Mouse (Mus musculus) layer of hippocampus, adult 11-12 months (tissue): Measurements from ENCODE around the gene Nhsl1.

Source experiments
- DNase-seq: peaks from one replicate; pipeline ENCODE4 v3.0.0; 2022; ENCODE audit warnings: low spot score

The Nhsl1 gene

GRCm38 (mm10) chr10:18318916-18319481 lies at the start of gene Nhsl1:
Nhsl1 (plus strand) TSS chr10:18318985.
- peak; percentile 43 for DNase-seq

- no peak for DNase-seq
Measured at GRCm38 (mm10) chr10:18276090-18276734, 42.6 kb upstream of the Nhsl1 start.

GRCm38 (mm10) chr10:18283991-18284390 lies 34.8 kb upstream of the Nhsl1 start:
- DNase-seq: no peak

GRCm38 (mm10) chr10:18289512-18289911 lies 29.3 kb upstream of the Nhsl1 start:
- DNase-seq: no peak

- DNase-seq: no peak
Measured at GRCm38 (mm10) chr10:18305106-18305505, 13.7 kb upstream of the Nhsl1 start.

GRCm38 (mm10) chr10:18315071-18315470 lies 3.7 kb upstream of the Nhsl1 start:
- no peak for DNase-seq

GRCm38 (mm10) chr10:18317521-18317920 lies 1.3 kb upstream of the Nhsl1 start:
- no peak for DNase-seq

- DNase-seq: peak; percentile 30
Measured at GRCm38 (mm10) chr10:18317961-18318915, 547 bp upstream of the Nhsl1 start.

GRCm38 (mm10) chr10:18319691-18320090 lies 906 bp downstream of the Nhsl1 start:
- no peak for DNase-seq

GRCm38 (mm10) chr10:18321861-18322260 lies 3.1 kb downstream of the Nhsl1 start:
- no peak for DNase-seq

- no peak for DNase-seq
Measured at GRCm38 (mm10) chr10:18323701-18324100, 4.9 kb downstream of the Nhsl1 start.

- DNase-seq: no peak
Measured at GRCm38 (mm10) chr10:18328331-18328908, 9.6 kb downstream of the Nhsl1 start.

GRCm38 (mm10) chr10:18329096-18330038 lies 10.6 kb downstream of the Nhsl1 start:
- peak; percentile 15 for DNase-seq

GRCm38 (mm10) chr10:18330445-18330844 lies 11.7 kb downstream of the Nhsl1 start:
- no peak for DNase-seq

- no peak for DNase-seq
Measured at GRCm38 (mm10) chr10:18333575-18333974, 14.8 kb downstream of the Nhsl1 start.

- DNase-seq: no peak
Measured at GRCm38 (mm10) chr10:18334176-18334575, 15.4 kb downstream of the Nhsl1 start.

- DNase-seq: no peak
Measured at GRCm38 (mm10) chr10:18334734-18335133, 15.9 kb downstream of the Nhsl1 start.

- DNase-seq: no peak
Measured at GRCm38 (mm10) chr10:18337725-18338124, 18.9 kb downstream of the Nhsl1 start.

- no peak for DNase-seq
Measured at GRCm38 (mm10) chr10:18339386-18339785, 20.6 kb downstream of the Nhsl1 start.

- DNase-seq: no peak
Measured at GRCm38 (mm10) chr10:18340930-18341329, 22.1 kb downstream of the Nhsl1 start.
